Mouse (Mus musculus) ovary, postnatal 36 days (tissue): ENCODE data around the gene Psmg1.
"Not testable (repeated sequence)": the region's sequence is repeated elsewhere in the genome, so short reads cannot be mapped to it uniquely, and the experiment has no call there.

Experiments used
- DNase-seq: peaks from one replicate; pipeline ENCODE4 v3.0.0; 2022; ENCODE audit warnings: low spot score, mixed read lengths

Gene Psmg1

DNA sequence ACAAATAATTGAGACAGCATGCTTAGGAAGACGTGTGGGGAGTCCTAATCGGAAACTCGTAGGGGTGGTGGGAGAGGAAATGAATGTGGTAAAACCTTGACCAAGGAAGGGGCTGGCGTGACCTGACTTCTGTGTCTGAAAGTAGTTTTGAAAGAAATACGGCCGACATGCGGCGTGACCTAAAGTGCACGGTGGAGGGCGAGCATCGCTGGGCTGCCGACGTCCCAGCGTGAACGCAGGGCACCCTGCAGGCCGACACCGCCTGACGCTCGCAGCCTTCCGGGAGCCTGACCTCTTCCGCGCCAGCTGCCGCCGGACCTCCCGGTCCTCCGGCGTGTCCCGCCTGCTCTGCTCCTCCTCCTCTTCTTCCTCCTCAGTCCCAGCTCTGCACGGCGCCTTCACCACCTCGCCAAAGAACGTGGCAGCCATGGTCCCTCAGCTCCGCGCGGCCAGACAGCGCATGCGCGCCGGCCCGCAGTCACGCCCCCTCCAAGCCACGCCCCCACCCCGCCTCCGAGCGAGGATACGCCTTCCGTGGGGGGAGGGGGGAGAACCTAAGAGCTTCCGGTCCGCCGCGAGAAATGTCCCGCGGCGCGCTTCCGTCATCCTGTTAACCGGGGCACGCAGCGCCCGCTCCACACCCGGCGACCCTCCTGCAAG lies at the start of gene Psmg1:
TSS of gene Psmg1 (minus strand) at position 499 of the 660 bp plus-strand sequence.
- peak; percentile 98 for DNase-seq

DNA sequence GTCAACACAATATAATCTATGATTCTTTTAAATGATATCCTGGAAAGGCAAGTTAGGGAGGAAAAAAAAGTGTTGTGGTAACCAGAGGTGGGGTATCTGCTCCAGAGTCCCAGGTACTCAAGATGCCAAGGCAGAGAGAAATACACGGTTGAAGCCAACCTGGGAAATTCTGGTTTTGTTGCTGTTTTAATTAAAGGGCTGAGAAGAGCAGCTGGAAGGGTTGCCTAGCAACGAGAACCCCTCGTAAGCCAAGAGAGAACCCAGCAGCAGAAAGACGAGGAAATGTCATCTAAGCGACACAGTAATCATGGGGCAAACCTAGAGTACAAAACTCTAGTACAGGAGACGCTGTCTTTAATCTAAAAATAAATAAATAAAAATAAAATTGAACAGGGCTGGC lies 48.8 kb upstream of the Psmg1 start:
- no peak for DNase-seq

DNA sequence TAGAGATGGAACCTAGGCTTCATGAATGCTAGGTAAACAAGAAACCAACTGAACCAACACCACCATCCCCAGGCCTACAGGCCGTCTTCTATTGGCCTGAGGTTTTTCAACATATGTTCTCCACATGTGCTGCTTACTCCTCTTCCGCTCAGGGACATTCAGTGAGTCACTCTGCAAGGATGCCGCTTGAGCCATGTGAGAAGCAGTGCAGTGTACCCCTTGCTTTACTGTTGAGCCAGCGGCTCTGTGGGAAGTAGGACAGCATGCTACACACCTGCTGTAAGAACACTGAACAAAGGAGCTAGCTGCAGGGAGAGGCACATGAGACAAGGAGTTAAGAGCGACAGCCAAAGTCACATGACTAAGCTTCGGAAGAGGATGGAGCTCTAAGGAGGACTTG lies 43.7 kb upstream of the Psmg1 start:
- DNase-seq, result no peak

DNA sequence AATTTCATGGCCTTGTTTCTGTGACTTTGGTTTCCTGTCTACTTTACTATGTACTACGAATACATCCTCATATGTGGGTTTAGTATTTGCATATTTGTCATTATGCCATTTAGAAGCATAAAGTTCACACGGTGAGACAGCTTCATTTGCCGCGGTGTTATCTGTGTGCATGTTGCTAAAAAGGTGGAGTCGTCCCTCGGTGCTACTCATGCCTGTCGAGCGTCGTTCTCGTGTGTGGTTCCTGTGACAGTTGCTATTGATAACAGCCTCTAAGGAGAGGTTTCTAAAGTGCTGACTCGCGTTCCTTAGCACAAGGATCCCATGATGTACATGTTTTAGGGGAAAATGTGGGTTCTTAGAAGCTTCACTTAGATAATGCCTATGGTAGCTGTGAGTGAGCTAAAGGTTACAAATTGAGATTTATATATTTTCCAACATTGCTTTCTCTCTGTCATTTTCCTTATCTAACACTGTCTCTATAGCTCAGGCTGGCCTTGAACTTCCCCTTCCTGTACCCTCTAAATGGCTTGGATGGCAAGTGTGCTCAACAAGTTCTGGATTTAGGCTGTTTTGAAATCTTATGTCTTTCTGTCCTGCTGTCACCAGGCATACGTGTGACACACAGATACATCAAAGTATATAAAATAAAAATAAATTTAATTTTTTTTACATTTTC lies 41.7 kb upstream of the Psmg1 start:
- DNase-seq, result no peak

DNA sequence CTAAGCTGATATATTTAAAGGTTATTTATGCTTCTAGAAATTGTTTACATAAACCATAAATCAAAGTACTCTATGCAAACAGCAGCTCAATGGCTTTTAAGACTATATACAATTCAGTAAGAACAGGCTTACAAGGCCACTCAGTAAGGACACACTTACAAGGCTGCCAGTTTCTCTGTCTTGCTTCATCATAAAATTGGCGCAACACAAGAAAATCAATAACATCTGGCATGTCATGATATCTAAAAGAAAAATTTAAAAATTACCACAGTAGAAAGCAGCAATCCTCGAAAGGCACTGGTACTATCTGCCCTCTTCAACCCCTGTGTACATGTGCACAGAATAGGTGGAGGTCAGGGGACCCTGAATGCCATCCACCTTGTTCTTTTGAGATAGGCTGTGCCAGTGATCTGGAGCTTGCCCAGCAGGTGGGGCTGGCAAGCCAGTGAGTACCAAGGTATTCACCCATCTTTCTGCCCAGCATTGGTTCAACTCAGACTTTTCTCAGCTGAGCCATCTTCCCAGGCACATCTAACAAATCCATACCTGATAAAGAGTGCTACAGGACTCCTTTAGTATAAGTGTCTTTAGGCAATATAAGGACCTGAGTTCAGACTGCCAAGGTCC lies 39.8 kb upstream of the Psmg1 start:
- no peak for DNase-seq

DNA sequence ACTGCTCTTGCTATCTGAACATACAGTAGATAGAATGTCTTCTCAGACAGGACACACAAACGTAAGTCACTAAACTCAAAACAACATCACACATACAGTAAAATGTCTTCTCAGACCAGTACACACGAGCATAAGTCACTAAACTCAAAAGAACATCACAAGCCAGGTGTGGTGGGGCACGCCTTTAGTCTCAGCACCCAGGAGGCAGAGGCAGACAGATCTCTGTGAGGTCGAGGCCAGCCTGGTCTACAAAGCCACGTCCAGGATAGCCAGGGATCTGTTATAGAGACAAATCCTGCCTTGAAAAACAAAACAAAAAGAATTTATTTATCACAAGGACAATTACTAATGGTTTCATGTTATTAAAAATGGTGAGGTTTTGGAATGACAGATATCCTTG lies 35.5 kb upstream of the Psmg1 start:
- no peak for DNase-seq

DNA sequence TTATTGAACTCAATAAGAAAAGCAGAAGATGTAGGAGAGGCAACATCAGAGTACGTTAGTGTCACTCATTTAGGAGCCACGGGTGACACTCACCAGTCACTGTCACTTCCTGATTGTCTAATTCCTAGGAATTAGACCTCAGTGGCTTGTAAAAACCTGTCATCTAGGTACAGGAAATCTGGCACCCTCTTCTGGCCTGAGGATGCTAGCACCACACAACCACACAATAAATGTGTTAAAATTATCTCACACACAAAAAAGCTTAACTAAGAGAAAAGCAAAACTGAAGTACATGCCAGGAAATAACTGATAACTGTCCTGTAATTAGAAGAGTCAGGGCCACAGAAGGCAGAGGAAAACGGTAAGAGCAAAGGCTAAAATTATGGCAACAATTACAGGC lies 34.5 kb upstream of the Psmg1 start:
- DNase-seq, result no peak

DNA sequence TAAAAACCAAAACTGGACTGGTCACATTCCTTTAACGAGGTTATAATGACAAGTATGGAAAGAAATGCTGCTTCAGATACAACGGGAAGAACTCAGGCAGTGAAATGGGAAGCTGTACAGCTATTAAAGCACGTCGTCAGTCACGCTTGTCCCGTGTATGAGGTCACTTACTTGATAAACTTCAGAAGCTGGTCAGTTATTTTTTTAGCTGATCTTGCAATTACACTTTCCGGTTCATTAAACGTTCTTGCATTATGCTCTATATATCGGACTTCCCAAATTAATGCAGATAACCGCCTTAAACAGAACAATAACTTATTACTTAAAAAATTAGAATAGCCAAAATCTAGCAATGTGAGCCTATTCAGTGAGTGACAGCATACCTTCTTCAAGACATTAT lies 30.3 kb upstream of the Psmg1 start:
- DNase-seq, result no peak

DNA sequence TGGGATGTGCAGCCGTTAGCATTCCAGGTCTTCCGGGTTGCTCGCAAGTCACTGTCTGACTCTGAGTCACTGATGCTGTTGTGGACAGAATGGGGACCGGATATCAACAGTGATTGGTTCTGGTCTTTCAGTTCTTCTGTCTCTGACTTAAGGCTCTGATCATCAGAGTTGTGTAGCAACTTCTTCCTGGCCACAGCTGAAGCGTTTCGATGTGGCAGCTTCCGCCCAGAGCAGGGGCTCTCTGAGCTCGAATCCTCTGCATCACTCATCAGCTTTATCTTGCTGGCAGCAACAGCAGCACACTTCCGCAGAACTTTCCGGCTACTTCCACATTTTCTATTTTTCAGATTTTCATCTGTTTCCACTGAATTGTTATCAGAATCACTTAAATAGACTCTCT lies 18.4 kb upstream of the Psmg1 start:
- DNase-seq, result not testable (repeated sequence)

DNA sequence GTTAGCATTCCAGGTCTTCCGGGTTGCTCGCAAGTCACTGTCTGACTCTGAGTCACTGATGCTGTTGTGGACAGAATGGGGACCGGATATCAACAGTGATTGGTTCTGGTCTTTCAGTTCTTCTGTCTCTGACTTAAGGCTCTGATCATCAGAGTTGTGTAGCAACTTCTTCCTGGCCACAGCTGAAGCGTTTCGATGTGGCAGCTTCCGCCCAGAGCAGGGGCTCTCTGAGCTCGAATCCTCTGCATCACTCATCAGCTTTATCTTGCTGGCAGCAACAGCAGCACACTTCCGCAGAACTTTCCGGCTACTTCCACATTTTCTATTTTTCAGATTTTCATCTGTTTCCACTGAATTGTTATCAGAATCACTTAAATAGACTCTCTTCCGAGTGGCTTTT lies 13.5 kb upstream of the Psmg1 start:
- DNase-seq, result not testable (repeated sequence)

DNA sequence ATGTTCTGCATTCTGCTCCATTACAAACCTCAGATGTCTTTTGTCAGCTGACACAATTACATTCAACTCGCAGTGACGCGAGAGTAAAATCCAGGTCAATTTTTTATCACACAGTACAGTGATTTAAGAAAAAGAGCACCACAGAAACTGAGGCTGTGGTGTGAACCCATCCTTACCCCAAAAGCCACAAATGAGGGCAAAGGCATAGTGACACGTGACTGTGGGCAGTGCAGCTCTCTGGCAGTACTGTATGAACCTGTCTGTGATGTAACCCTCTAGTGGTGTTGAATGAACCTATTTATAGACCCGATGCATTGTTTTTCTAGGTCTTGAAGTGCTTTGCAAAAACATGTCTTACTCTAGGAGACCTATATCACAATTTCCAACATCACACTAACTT lies 8.5 kb upstream of the Psmg1 start:
- no peak for DNase-seq

DNA sequence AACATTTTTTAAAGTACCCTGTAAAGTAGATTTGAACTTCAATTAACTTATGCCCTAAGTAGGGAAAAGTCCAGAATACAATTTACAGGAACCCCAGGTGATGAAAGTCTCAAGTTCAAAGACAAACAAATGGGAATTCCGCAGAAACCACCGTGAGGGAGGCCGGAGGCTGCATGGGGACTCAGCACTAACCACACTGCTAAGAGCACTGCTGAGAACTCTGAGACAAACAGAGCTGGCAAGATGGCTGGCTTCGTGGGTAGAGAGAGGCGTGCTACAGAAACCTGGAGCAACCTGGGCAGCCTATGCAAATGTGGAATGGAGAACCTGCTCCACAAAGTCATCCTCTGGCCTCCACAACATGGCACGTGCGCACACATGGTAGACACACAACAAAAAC lies 5.4 kb upstream of the Psmg1 start:
- no peak for DNase-seq

DNA sequence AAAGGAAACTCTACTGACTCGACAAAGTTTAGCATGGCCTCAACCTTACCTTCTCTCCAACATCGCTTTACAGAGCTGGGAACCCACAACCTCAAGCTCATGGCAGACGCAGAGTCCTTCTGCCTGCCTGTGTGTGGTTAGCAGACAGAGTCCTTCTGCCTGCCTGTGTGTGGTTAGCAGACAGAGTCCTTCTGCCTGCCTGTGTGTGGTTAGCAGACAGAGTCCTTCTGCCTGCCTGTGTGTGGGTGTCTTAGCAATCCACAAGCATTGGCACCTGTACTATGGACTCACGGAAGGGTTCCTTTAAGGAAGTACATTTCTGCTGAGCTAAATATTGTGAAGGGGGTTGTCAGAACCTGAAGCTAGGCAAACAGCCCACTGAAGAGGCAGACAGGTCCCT lies 3.8 kb upstream of the Psmg1 start:
- DNase-seq, result not testable (repeated sequence)

DNA sequence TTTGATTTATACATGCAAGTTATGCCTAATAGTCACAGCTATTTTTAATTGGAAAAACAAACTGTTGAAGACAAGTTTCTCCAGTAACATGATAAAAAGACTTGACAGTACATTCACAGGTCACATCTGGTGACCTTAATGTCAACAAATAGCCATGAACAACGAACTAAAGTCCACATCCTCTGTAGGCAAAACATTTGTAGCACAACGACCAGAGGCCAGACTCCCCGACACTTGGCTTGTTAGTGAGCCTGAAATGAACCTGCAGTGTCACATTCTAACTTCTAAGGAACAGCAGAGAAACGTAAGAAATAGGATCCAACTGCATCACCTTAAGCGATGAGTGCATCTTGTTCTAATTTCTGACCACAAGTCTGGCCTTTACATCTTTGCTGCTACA lies 1.8 kb upstream of the Psmg1 start:
- DNase-seq, result no peak

DNA sequence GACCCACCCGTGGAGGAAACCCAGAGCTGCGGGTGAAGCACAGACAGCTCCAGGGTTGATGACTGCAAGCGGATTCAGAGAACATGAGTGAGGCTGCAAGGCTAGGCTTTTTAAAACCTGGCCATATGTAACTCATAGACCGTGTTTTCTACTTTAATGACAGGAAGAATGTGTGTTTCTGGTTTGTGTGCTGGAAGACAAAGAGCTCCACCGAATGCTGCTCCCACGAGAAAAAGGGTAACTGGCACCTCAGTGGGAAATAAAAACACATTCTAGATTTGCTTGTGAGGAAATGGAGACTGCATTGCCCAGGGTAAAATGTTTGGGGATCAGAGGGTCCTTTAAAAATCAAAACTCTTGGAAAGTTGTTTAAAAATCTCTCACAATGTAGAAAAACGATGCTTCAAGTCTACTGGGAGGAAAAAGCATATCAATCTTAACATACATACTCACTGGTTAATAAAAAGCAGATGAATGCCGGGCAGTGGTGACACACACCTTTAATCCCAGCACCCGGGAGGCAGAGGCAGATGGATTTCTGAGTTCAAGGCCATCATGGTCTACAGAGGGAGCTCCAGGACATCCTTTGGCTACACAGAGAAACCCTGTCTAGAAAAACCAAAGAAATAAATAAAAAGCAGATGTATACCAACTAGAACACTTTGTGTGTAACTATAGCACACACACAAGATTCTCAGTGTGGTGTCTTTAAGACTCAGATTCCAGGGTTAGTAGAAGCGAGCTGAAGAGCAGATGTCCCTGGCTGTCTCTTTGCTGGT lies 551 bp upstream of the Psmg1 start:
- no peak for DNase-seq

DNA sequence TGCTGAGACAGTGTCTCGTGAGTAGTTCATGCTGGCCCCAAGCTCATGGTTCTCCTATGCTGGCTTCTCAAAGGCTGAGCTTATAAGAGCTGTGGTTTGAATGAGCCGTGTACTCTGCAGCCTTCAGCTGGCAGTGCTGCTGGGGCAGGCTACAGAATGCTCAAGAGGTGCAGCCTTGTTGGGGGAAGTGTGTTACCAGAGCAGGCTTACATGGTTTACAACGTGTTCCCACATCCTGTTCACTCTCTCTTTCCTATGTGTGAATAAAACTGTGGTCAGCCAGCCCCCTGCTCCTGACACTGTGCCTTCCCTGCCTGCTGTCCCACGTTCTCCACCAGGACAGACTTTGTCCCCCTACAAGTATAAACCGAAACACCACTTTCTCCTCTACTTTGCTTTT lies 5.8 kb downstream of the Psmg1 start:
- no peak for DNase-seq

DNA sequence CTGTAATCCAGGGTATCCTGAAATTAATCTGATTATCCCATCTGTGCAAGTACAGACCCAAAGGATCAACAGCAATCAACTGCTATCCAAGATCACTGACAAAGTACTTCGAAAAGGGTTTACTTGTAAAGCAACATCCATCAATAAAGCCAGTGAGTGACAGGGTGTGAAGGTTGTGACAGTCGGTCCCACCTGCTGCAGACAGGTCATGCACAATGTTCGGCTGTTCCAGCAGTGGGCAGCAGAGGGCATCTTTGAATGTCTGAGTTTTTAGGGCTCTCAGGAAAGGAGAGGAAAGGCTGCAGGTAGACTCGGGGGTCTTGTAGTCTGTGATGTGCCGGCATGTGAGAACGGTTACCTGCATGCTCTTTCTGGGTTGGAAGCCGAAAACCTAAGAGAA lies 7.2 kb downstream of the Psmg1 start:
- no peak for DNase-seq

DNA sequence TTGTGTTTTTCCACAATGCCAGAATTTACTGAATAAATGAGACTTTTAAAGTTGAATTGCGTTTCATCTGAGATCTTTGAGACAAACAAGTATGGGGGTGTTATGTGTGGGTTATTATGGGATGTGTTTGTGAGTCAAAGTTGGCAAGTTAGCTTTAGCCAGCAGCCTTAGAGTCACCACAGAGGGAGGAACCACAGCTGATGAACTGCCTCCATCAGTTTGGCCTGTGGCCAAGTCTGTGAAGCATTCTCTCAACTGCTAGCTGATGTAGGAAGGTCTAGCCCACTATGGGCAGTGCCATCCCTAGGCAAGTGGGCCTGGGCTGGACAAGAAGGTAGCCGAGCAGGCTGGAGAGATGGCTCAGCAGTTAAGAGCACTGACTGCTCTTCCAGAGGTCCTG lies 19.9 kb downstream of the Psmg1 start:
- DNase-seq, result no peak

DNA sequence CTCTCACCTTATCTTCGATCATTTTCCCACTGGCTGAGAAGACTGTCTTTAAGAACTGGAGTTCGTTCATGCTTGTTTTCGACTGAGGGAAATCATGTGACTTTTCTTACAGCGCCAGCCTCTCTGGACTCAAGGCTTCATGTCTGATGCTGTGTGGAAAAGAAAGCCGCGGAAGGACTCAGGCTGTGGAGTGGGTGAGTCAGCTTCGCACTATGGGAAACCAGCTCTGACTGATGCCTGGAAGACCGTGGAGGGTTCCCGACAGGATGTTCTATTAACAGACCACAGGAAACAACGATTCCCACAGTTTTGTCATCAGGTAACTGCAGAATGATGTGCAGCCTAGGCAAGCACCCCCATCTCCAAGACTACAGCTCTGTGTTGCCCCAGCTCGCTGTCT lies 23.3 kb downstream of the Psmg1 start:
- no peak for DNase-seq

DNA sequence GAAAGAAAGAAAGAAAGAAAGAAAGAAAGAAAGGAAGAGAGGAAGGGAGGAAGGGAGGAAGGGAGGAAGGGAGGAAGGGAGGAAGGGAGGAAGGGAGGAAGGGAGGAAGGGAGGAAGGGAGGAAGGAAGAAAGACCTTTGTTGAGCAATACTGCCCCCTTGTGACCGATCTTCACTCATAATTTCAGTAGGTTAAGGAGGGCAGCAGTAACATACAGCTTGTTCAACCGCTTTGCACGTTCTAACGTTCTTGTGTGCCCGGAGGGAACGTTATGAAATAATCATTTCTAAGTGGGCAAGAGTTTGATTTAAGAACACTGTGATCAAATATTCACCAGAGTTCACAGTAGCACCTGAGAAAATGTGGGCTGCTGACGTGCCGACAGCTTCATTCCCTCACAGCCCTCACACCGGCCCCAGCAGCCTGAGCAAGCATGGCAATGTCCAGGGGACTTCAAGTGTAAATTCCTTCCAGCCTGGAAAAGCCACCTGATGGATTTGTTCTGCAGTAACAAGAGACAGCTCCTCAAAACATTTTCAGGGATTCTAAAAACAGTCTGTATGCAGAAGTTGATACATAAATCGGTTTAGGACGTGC lies 26.2 kb downstream of the Psmg1 start:
- no peak for DNase-seq

DNA sequence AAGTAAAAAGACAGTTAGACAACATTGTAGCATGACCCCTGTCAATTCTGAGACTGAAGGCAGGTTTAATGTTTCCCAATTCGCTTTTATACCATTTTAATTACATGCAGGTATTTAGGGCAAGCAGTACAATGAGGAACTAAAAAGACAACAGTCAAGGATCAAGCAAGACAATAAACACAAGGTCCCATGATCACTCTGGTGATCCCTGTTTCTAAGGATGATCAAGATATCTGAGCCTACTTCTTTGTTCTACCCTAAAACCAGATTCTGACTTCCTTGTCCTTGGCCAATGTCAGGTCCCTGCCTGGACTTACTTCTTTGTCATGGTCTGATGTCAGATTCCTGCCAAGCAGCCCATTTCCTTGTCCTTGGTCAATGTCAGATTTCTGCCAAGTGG lies 29.3 kb downstream of the Psmg1 start:
- not testable (repeated sequence) for DNase-seq

DNA sequence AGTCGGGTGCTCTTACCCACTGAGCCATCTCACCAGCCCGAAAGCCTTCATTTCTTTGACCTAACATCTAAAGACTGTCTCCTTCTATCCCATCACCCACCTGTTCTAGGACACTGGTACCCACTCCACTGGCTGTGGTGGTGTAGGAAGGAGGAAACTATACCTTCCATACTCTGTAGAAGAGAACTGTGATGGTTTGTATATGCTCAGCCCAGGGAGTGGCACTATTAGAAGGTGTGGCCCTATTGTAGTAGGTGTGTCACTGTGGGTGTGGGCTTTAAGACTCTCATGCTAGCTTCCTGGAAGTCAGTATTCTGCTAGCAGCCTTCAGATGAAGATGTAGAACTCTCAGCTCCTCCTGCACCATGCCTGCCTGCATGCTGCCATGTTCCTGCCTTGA lies 30.1 kb downstream of the Psmg1 start:
- DNase-seq, result not testable (repeated sequence)
